Mouse (Mus musculus) C2C12 (cell line): ENCODE results near the gene Fst. TPM values are rescaled to one million over a fixed set of nuclear protein-coding genes. Genes with fewer than 3 reads are reported as not detected.
A peak's percentile ranks its signal among the peaks of the same experiment; 100 is the strongest.

ENCODE experiments used
- H3K27me3 ChIP-seq: one replicate; pipeline ENCODE4 v1.6.1; 2011; ENCODE audit not compliant: control insufficient read depth, insufficient read depth, insufficient read length
- H3K36me3 ChIP-seq: one replicate; pipeline ENCODE4 v1.6.1; 2011; ENCODE audit not compliant: control insufficient read depth, insufficient read depth
- H3K4me3 ChIP-seq: one replicate; pipeline ENCODE4 v1.5.1; 2011; ENCODE audit warnings: mild to moderate bottlenecking, control low read depth; ENCODE audit not compliant: poor library complexity, insufficient read depth, severe bottlenecking
- H3K79me2 ChIP-seq: one replicate; pipeline ENCODE4 v1.6.1; 2011; ENCODE audit not compliant: control insufficient read depth, insufficient read depth
- H3K79me3 ChIP-seq: one replicate; pipeline ENCODE4 v1.6.1; 2011; ENCODE audit warnings: low read depth, control low read depth
- H3ac ChIP-seq: one replicate; pipeline ENCODE3; 2011; ENCODE audit warnings: low read depth; ENCODE audit not compliant: control insufficient read depth, insufficient read length
- CEBPB ChIP-seq: IDR thresholded peaks from one replicate; pipeline ENCODE4 v1.6.1; 2011; ENCODE audit warnings: low read depth, mild to moderate bottlenecking, control low read depth, moderate library complexity
- CTCF ChIP-seq: IDR thresholded peaks from one replicate; pipeline ENCODE4 v1.5.1; 2011; ENCODE audit not compliant: control insufficient read depth, insufficient read depth, insufficient read length
- FOSL1 ChIP-seq: IDR thresholded peaks from one replicate; pipeline ENCODE4 v1.8.0; 2011; ENCODE audit warnings: mild to moderate bottlenecking, low read length; ENCODE audit not compliant: poor library complexity, insufficient read depth, severe bottlenecking
- MAX ChIP-seq: IDR thresholded peaks from one replicate; pipeline ENCODE4 v1.6.1; 2011; ENCODE audit warnings: mild to moderate bottlenecking, control low read depth
- MYOD1 ChIP-seq: IDR thresholded peaks from one replicate; pipeline ENCODE4 v1.6.1; 2011; ENCODE audit warnings: low read depth; ENCODE audit not compliant: control insufficient read depth, insufficient read length
- MYOG ChIP-seq: IDR thresholded peaks from one replicate; pipeline ENCODE4 v1.6.1; 2011; ENCODE audit not compliant: control insufficient read depth, insufficient read length; ENCODE audit errors: extremely low read depth
- USF1 ChIP-seq: IDR thresholded peaks from one replicate; pipeline ENCODE4 v1.6.1; 2011; ENCODE audit warnings: low read depth, mild to moderate bottlenecking, control low read depth, moderate library complexity
- long read RNA-seq, 2 experiments: library from polyadenylated mRNA; unstranded; transcript quantifications; one replicate each; pipeline ENCODE4 v2.0.0; 2019 to 2020
- polyA plus RNA-seq: library from polyadenylated mRNA; unstranded; fragments of >200 nt; fragmentation: generic; extraction: Trizol; gene quantifications from one replicate; pipeline ENCODE4 v1.2.1, GENCODE M21; 2012; ENCODE audit warnings: missing spikeins

Fst gene
- polyA plus RNA-seq: 10.9 TPM
- long read RNA-seq, experiment 1, transcript Fst-201 (6 exons, 1,851 nt): major isoform, 8 of 18 reads
- long read RNA-seq, experiment 1, partial matches to known transcripts: 1 of 18 reads
- long read RNA-seq, experiment 1, other reads (novel, unspliced or antisense): 5 of 18 reads
- long read RNA-seq, experiment 2, transcript Fst-201 (6 exons, 1,851 nt): major isoform, 16 of 38 reads
- long read RNA-seq, experiment 2, transcript Fst-202 (6 exons, 2,833 nt): minor isoform, 13 of 38 reads
- long read RNA-seq, experiment 2, partial matches to known transcripts: 1 of 38 reads
- long read RNA-seq, experiment 2, other reads (novel, unspliced or antisense): 4 of 38 reads

DNA sequence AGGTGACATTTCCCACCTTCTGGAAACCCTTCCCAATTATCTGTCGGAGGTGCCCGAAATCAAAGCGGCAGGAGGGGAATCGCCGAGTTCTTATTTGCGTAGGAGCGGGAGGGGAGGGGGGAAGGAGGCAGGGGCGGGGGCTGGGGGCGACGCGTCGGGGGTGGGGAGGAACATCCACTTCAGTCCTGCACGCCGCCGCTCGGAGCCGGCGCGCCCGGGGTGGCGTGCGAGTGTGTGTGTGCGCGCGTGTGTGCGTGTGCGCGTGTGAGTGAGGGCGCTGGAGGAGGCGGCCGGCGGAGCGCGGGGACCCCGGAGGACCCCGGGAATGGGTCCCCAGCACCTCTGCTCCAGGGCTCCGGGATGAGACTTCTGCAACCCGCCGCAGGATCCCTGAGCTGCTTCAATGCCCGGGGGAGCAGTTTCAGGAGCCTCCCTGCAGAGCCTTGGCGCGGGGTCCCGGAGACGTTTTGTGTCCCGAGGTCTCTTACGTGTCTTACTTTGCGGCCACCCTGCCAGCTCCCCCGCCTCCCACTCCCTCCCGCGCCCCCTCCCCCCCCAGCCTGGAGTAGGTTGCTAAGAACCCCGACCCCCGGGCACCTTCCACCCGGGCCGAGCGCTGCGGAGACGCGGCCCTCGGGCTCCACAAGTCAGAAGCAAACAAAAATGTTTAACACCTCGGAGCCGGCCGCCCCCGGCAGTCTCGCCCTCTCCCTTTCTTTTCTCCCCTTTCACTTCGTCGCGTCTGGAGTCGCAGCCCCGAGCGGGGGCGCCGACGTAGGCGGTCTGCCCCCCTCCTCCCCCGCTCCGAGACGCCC lies at the start of gene Fst:
TSS of gene Fst (minus strand) at position 66 of the 815 bp plus-strand sequence.
- no peaks in the 10 kb centered on the region for H3K79me3 ChIP-seq
- H3K27me3 ChIP-seq: no peaks in the 10 kb centered on the region
- H3ac ChIP-seq: peak within 1 kb of the TSS; percentile 60
- H3K36me3 ChIP-seq: no peaks in the 10 kb centered on the region
- TF ChIP-seq FOSL1 (no peak), CEBPB (no peak), MYOG (no peak), USF1 (no peak), CTCF (no peak), MYOD1 (no peak), MAX (no peak)
- no peaks in the 10 kb centered on the region for H3K79me2 ChIP-seq
- peak within 1 kb of the TSS; percentile 34 for H3K4me3 ChIP-seq

DNA sequence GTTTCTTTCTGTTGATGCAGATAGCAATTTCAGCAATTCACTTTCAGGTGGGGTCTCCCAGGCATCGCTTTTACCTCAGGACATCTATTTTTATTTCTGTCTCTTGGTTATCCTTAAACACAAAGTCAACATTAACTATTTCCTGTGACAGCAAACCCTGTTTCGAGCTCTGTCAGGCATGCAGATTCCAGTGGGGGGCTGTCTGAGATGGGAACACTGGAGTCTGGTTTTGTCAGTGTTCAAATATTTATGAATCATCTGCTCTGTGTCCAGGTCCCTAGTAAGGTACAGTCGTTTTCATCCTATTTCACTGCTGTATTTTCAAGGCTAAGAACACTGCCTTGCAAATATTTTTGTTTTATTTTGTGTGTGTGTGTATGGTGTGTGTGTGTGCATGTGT lies 35.1 kb upstream of the Fst start:
- TF ChIP-seq MYOG (no peak), USF1 (no peak), FOSL1 (no peak), CTCF (no peak)
- Histone ChIP-seq H3K79me3 (no peaks in the 10 kb centered on the region), H3ac (no peak overlapping the region), H3K4me3 (no peak overlapping the region), H3K27me3 (no peaks in the 10 kb centered on the region), H3K79me2 (no peaks in the 10 kb centered on the region), H3K36me3 (no peaks in the 10 kb centered on the region)

DNA sequence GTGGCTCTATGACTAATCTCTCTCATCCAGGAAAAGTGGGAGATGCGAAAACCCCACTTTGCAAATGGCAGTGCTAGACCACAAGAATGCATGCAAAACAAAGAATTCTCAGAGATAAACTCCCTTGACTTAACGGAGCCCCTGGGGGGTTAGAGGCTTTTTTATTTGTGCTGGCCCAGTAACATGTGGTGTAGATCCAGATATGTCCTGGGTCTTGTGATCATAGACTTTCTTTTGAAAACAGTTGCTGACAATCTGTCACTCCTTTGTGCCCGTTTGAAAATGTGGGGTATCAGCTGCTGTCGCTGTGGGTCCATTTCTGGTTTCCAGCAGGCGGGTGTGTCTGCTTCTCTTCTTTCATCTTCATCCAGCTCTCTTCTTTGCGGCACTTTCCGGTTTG lies 29.4 kb upstream of the Fst start:
- Histone ChIP-seq H3K79me2 (no peaks in the 10 kb centered on the region), H3ac (no peak overlapping the region), H3K36me3 (no peaks in the 10 kb centered on the region), H3K79me3 (no peaks in the 10 kb centered on the region), H3K27me3 (no peaks in the 10 kb centered on the region), H3K4me3 (no peak overlapping the region)
- TF ChIP-seq CTCF: no peak
- TF ChIP-seq MYOD1: peak; percentile 59
- peak; percentile 32 for TF ChIP-seq USF1

DNA sequence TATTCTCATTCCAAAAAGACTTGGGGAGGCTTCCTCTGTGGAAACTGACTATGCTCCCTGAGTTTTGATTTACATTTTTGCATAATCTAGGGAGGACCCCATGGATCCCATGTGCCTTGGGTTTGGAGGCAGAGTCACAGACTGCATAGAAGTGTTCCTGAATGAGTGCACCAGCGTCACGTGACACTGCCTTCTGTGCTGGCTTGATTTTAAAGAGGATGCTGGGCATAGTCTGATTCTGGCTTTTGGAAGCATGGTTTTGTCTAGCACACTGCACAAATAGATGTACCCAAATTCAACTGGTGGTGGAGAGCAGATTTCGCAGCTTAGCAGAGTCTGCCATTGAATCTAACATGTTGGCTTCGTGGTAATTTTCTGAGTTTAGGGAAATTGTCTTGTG lies 19.6 kb upstream of the Fst start:
- Histone ChIP-seq H3K36me3 (no peaks in the 10 kb centered on the region), H3K27me3 (no peaks in the 10 kb centered on the region), H3K4me3 (no peak overlapping the region), H3K79me2 (no peaks in the 10 kb centered on the region), H3K79me3 (no peaks in the 10 kb centered on the region), H3ac (no peak overlapping the region)
- peak; percentile 52 for TF ChIP-seq USF1
- TF ChIP-seq CTCF: no peak

- no peak overlapping the region for H3K4me3 ChIP-seq
- no peaks in the 10 kb centered on the region for H3K79me2 ChIP-seq
- no peaks in the 10 kb centered on the region for H3K79me3 ChIP-seq
- TF ChIP-seq MYOD1 (no peak), MYOG (no peak), MAX (no peak), CTCF (no peak), USF1 (no peak), FOSL1 (no peak), CEBPB (no peak)
- H3K36me3 ChIP-seq: no peaks in the 10 kb centered on the region
- H3K27me3 ChIP-seq: no peaks in the 10 kb centered on the region
- no peak overlapping the region for H3ac ChIP-seq
Observed at GRCm38 (mm10) chr13:114469945-114470344, 11.2 kb upstream of the Fst start.
